Mouse (Mus musculus) heart, postnatal 14 days (tissue): ENCODE measurements at regions not wholly inside any gene's neighbourhood (a gene's known extent, or its start where the extent isn't known, plus 50 kb on each side); places are given as distances from the start of the nearest gene placed in this dataset.
"Not testable (repeated sequence)": the region's sequence is repeated elsewhere in the genome, so short reads cannot be mapped to it uniquely, and the experiment has no call there.

Experiments used
- DNase-seq, 2 experiments: peaks; one replicate each; pipeline ENCODE4 v3.0.0; 2021 to 2022
- intact Hi-C: fragments of 180-260 bp; cut with DNase I; formaldehyde crosslinking; loops from one replicate; pipeline ENCODE4 v1.15.1; 2025
- microRNA-seq, 2 experiments: library from miRNA; unstranded; fragments of <30 nt; microRNA quantifications; one replicate each; pipeline ENCODE4 v1.2.0; 2021 to 2022

- intact Hi-C loops, result no loop called here
- no peak for DNase-seq
Measured at GRCm38 (mm10) chr5:13847571-13847970, 56.2 kb downstream of the Speer3 start.

- intact Hi-C loops, result loop anchor here (5.0 kb wide), 1 partner anchor 43 kb away; no protein-coding TSS in a partner anchor
- DNase-seq, result not testable (repeated sequence)
Measured at GRCm38 (mm10) chr5:13880236-13880635, 88.8 kb downstream of the Speer3 start.

- intact Hi-C loops, result no loop called here
- DNase-seq, result no peak
Measured at GRCm38 (mm10) chr5:13888415-13888814, 97.0 kb downstream of the Speer3 start.

GRCm38 (mm10) chr5:13908257-13908656, 116.8 kb upstream of the Sema3e start:
- intact Hi-C loops, result no loop called here
- no peak for DNase-seq

- no peak for DNase-seq
- intact Hi-C loops, result no loop called here
Measured at GRCm38 (mm10) chr5:13917355-13917754, 107.7 kb upstream of the Sema3e start.

- intact Hi-C loops, result no loop called here
- no peak for DNase-seq
Measured at GRCm38 (mm10) chr5:13922295-13922694, 102.8 kb upstream of the Sema3e start.

- DNase-seq, result no peak
- intact Hi-C loops, result no loop called here
Measured at GRCm38 (mm10) chr5:13931011-13931410, 94.1 kb upstream of the Sema3e start.

- DNase-seq, result no peak
- intact Hi-C loops, result no loop called here
Measured at GRCm38 (mm10) chr5:13951346-13951745, 73.7 kb upstream of the Sema3e start.

GRCm38 (mm10) chr5:13955616-13956015, 69.5 kb upstream of the Sema3e start:
- intact Hi-C loops, result no loop called here
- DNase-seq, result no peak

GRCm38 (mm10) chr5:13959575-13959974, 65.5 kb upstream of the Sema3e start:
- no peak for DNase-seq

GRCm38 (mm10) chr5:13965901-13966300, 59.2 kb upstream of the Sema3e start:
- intact Hi-C loops, result no loop called here
- no peak for DNase-seq

More at GRCm38 (mm10) chr5:13959575-13959974, 65.5 kb upstream of the Sema3e start:
- intact Hi-C loops, result no loop called here

GRCm38 (mm10) chr5:13974664-13975063, 50.4 kb upstream of the Sema3e start:
- intact Hi-C loops, result no loop called here
- no peak for DNase-seq

Small RNA genes in the stretch of these regions (microRNA-seq; reads per million reads assigned to microRNA genes)
- 0 reads per million in 2 experiments for gene Gm24054
